Mouse (Mus musculus) megakaryocyte, embryonic 14.5 days (primary cell): ENCODE measurements around the gene Drap1.

ENCODE experiments used
- FLI1 ChIP-seq: IDR thresholded peaks from 2 replicates; pipeline ENCODE4 v1.6.1; 2012; ENCODE audit warnings: low read length, inconsistent platforms, mixed read lengths
- GATA1 ChIP-seq: IDR thresholded peaks from 3 replicates; pipeline ENCODE4 v1.6.1; 2012; ENCODE audit warnings: mixed read lengths, low read length, inconsistent platforms, borderline replicate concordance

DNA sequence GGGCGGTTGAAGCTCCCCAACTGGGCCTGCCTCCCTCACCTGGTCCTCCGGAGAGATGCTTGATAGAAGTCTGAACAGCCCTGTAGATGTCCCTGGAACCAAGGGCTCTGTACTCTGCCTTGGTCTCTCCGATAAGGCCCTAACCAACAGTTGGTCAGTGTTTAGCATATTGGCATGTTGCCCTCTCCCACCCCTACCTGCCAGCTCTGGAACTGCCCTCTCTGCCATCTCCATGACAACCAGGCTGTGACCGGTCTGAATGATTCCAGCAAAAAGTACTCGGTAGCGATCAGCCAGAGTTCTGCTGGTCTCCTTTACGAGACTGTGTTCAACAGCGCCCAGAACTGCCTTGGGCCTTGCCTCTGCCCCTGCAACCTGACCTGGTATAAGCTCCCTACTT, 22.5 kb downstream of the Drap1 start, which contains the start of gene Tsga10ip:
- TF ChIP-seq GATA1 (no peak), FLI1 (no peak)
